Mouse (Mus musculus) embryonic facial prominence, embryonic 15.5 days (tissue): ENCODE results near the gene Hdac4. TPM values are rescaled to one million over a fixed set of nuclear protein-coding genes. Genes with fewer than 3 reads are reported as not detected.

ENCODE experiments used
- ATAC-seq: fragments of 200-750 bp; cut with Nextera tagmentation; 2 replicates; pipeline ENCODE4 v1.8.0; 2017; ENCODE audit warnings: low read depth, moderate TSS enrichment; ENCODE audit not compliant: insufficient number of reproducible peaks, low FRiP score, low TSS enrichment
- H3K27ac ChIP-seq: fragments of 300-500 bp; sonication (generic); replicated peaks from 2 replicates; pipeline ENCODE4 v1.5.1; 2015; ENCODE audit warnings: mild to moderate bottlenecking, inconsistent platforms
- H3K27me3 ChIP-seq: fragments of 300-500 bp; sonication (generic); 2 replicates; pipeline ENCODE4 v1.6.1; 2015; ENCODE audit warnings: inconsistent platforms
- H3K36me3 ChIP-seq: fragments of 300-500 bp; sonication (generic); 2 replicates; pipeline ENCODE4 v1.6.1; 2015; ENCODE audit warnings: mild to moderate bottlenecking, inconsistent platforms
- H3K4me1 ChIP-seq: fragments of 300-500 bp; sonication (generic); 2 replicates; pipeline ENCODE4 v1.6.1; 2015; ENCODE audit warnings: inconsistent platforms
- H3K4me2 ChIP-seq: fragments of 300-500 bp; sonication (generic); replicated peaks from 2 replicates; pipeline ENCODE4 v1.6.1; 2015; ENCODE audit warnings: mild to moderate bottlenecking, inconsistent platforms
- H3K4me3 ChIP-seq: fragments of 300-500 bp; sonication (generic); replicated peaks from 2 replicates; pipeline ENCODE4 v1.5.1; 2015; ENCODE audit warnings: mild to moderate bottlenecking, inconsistent platforms
- H3K9ac ChIP-seq: fragments of 300-500 bp; sonication (generic); 2 replicates; pipeline ENCODE4 v1.6.1; 2015; ENCODE audit warnings: inconsistent platforms
- H3K9me3 ChIP-seq: fragments of 300-500 bp; sonication (generic); replicated peaks from 2 replicates; pipeline ENCODE4 v1.6.1; 2016; ENCODE audit warnings: inconsistent platforms
- WGBS: fragments of 180-500 bp; shearing (Covaris S2); methylation state at CpG from one replicate; pipeline ENCODE4 v1.1.7; 2015; 5-methylcytosine and 5-hydroxymethylcytosine counted together
- polyA plus RNA-seq: library from polyadenylated mRNA; unstranded; fragments of >200 nt; fragmentation: Nextera tagmentation; extraction: Ambion mirVana; gene quantifications from 2 replicates; pipeline ENCODE4 v1.2.1, GENCODE M21; 2015

Hdac4 gene
- polyA plus RNA-seq, 1 experiment from 2014 or later = 27.5 TPM

- Histone ChIP-seq H3K27ac (no peak overlapping the region), H3K4me3 (no peak overlapping the region), H3K27me3 (no peaks in the 10 kb centered on the region), H3K4me2 (no peak overlapping the region), H3K4me1 (peaks cover 16% of the 10 kb centered on the region), H3K9ac (no peak overlapping the region), H3K9me3 (no peaks in the 10 kb centered on the region), H3K36me3 (peaks cover 10% of the 10 kb centered on the region; the same call in 1 of the 2 replicates)
- 94% methylated on average over 1 of the region's 1 CpGs for WGBS
- ATAC-seq = no peak
Observed at GRCm38 (mm10) chr1:92148527-92148926, 47.0 kb downstream of the Hdac4 start.

- no peak for ATAC-seq
- Histone ChIP-seq H3K4me2 (no peak overlapping the region), H3K27ac (peak overlapping the region; percentile 22; the same call in 1 of the 2 replicates)
Observed at GRCm38 (mm10) chr1:92144868-92145534, 50.5 kb downstream of the Hdac4 start.

GRCm38 (mm10) chr1:92143331-92143895, 52.1 kb downstream of the Hdac4 start:
- H3K27me3 ChIP-seq = no peaks in the 10 kb centered on the region
- no peak overlapping the region for H3K4me3 ChIP-seq
- H3K27ac ChIP-seq = no peak overlapping the region
- WGBS = 68% methylated on average over 6 of the region's 6 CpGs
- H3K9ac ChIP-seq = no peak overlapping the region
- no peak overlapping the region for H3K4me2 ChIP-seq
- H3K36me3 ChIP-seq = peaks cover 10% of the 10 kb centered on the region; the same call in 1 of the 2 replicates
- peaks cover 19% of the 10 kb centered on the region for H3K4me1 ChIP-seq
- ATAC-seq = no peak
- no peaks in the 10 kb centered on the region for H3K9me3 ChIP-seq

More at GRCm38 (mm10) chr1:92144868-92145534, 50.5 kb downstream of the Hdac4 start:
- H3K4me3 ChIP-seq = no peak overlapping the region
- no peaks in the 10 kb centered on the region for H3K27me3 ChIP-seq
- H3K9ac ChIP-seq = no peak overlapping the region
- H3K4me1 ChIP-seq = peaks cover 19% of the 10 kb centered on the region
- peaks cover 10% of the 10 kb centered on the region; the same call in 1 of the 2 replicates for H3K36me3 ChIP-seq
- H3K9me3 ChIP-seq = no peaks in the 10 kb centered on the region
- 75% methylated on average over 6 of the region's 6 CpGs for WGBS

GRCm38 (mm10) chr1:92142793-92143192, 52.7 kb downstream of the Hdac4 start:
- no peak for ATAC-seq
- no peak overlapping the region for H3K4me2 ChIP-seq
- peaks cover 19% of the 10 kb centered on the region for H3K4me1 ChIP-seq
- H3K27me3 ChIP-seq = no peaks in the 10 kb centered on the region
- WGBS = 83% methylated on average over 4 of the region's 4 CpGs
- H3K9me3 ChIP-seq = no peaks in the 10 kb centered on the region
- no peak overlapping the region for H3K4me3 ChIP-seq
- H3K9ac ChIP-seq = no peak overlapping the region
- H3K36me3 ChIP-seq = peaks cover 10% of the 10 kb centered on the region; the same call in 1 of the 2 replicates
- no peak overlapping the region for H3K27ac ChIP-seq

- no peak overlapping the region for H3K4me2 ChIP-seq
- H3K27me3 ChIP-seq = no peaks in the 10 kb centered on the region
- H3K9me3 ChIP-seq = no peaks in the 10 kb centered on the region
- no peak for ATAC-seq
- H3K36me3 ChIP-seq = no peaks in the 10 kb centered on the region
- peaks cover 27% of the 10 kb centered on the region for H3K4me1 ChIP-seq
- 86% methylated on average over 4 of the region's 4 CpGs for WGBS
- no peak overlapping the region for H3K27ac ChIP-seq
- no peak overlapping the region for H3K4me3 ChIP-seq
- H3K9ac ChIP-seq = no peak overlapping the region
Observed at GRCm38 (mm10) chr1:92139001-92139400, 56.5 kb downstream of the Hdac4 start.

GRCm38 (mm10) chr1:92137136-92137848, 58.2 kb downstream of the Hdac4 start:
- Histone ChIP-seq H3K4me1 (peaks cover 21% of the 10 kb centered on the region), H3K4me3 (no peak overlapping the region), H3K9me3 (no peaks in the 10 kb centered on the region), H3K9ac (no peak overlapping the region), H3K27ac (no peak overlapping the region), H3K27me3 (no peaks in the 10 kb centered on the region), H3K36me3 (no peaks in the 10 kb centered on the region), H3K4me2 (no peak overlapping the region)
- WGBS = 72% methylated on average over 2 of the region's 2 CpGs
- ATAC-seq = 0 out of 2 replicates have a peak, but pooled peaks have one; percentile 47

GRCm38 (mm10) chr1:92136362-92136761, 59.1 kb downstream of the Hdac4 start:
- Histone ChIP-seq H3K36me3 (no peaks in the 10 kb centered on the region), H3K9ac (no peak overlapping the region), H3K4me3 (no peak overlapping the region), H3K4me1 (peaks cover 29% of the 10 kb centered on the region), H3K27me3 (no peaks in the 10 kb centered on the region), H3K27ac (no peak overlapping the region), H3K9me3 (no peaks in the 10 kb centered on the region), H3K4me2 (no peak overlapping the region)
- 80% methylated on average over 3 of the region's 3 CpGs for WGBS
- no peak for ATAC-seq

- H3K36me3 ChIP-seq = no peaks in the 10 kb centered on the region
- 76% methylated on average over 2 of the region's 2 CpGs for WGBS
- no peak overlapping the region for H3K27ac ChIP-seq
- no peak overlapping the region for H3K4me2 ChIP-seq
- no peak overlapping the region for H3K4me3 ChIP-seq
- H3K9ac ChIP-seq = no peak overlapping the region
- no peaks in the 10 kb centered on the region for H3K27me3 ChIP-seq
- no peak for ATAC-seq
- peaks cover 47% of the 10 kb centered on the region for H3K4me1 ChIP-seq
- no peaks in the 10 kb centered on the region for H3K9me3 ChIP-seq
Observed at GRCm38 (mm10) chr1:92132181-92132580, 63.3 kb downstream of the Hdac4 start.

GRCm38 (mm10) chr1:92130470-92131100, 64.9 kb downstream of the Hdac4 start:
- Histone ChIP-seq H3K27me3 (no peaks in the 10 kb centered on the region), H3K4me2 (no peak overlapping the region), H3K4me1 (peaks cover 32% of the 10 kb centered on the region), H3K27ac (peak overlapping the region; percentile 84), H3K9me3 (no peaks in the 10 kb centered on the region), H3K36me3 (no peaks in the 10 kb centered on the region), H3K4me3 (no peak overlapping the region), H3K9ac (0 out of 2 replicates have a peak overlapping the region, but pooled peaks have one; percentile 1)
- peak; percentile 92 for ATAC-seq
- 21% methylated on average over 6 of the region's 6 CpGs for WGBS

- Histone ChIP-seq H3K4me2 (no peak overlapping the region), H3K4me3 (no peak overlapping the region), H3K4me1 (peaks cover 30% of the 10 kb centered on the region), H3K9me3 (no peaks in the 10 kb centered on the region), H3K36me3 (no peaks in the 10 kb centered on the region), H3K9ac (no peak overlapping the region), H3K27ac (peak overlapping the region; percentile 84), H3K27me3 (no peaks in the 10 kb centered on the region)
- 80% methylated on average over 3 of the region's 3 CpGs for WGBS
- no peak for ATAC-seq
Observed at GRCm38 (mm10) chr1:92129751-92130150, 65.7 kb downstream of the Hdac4 start.

GRCm38 (mm10) chr1:92127785-92128184, 67.7 kb downstream of the Hdac4 start:
- Histone ChIP-seq H3K36me3 (no peaks in the 10 kb centered on the region), H3K4me2 (no peak overlapping the region), H3K9ac (no peak overlapping the region), H3K27me3 (no peaks in the 10 kb centered on the region), H3K9me3 (no peaks in the 10 kb centered on the region), H3K4me1 (peaks cover 30% of the 10 kb centered on the region), H3K4me3 (no peak overlapping the region), H3K27ac (no peak overlapping the region)
- 72% methylated on average over 6 of the region's 6 CpGs for WGBS
- ATAC-seq = no peak
